Mouse (Mus musculus) forebrain, postnatal 0 days (tissue): ENCODE data around the gene Tmem161a. TPM values are rescaled to one million over a fixed set of nuclear protein-coding genes. Genes with fewer than 3 reads are reported as not detected.

ENCODE experiments used
- ATAC-seq: fragments of 200-750 bp; cut with Nextera tagmentation; 2 replicates; pipeline ENCODE4 v1.8.0; 2017; ENCODE audit warnings: mild to moderate bottlenecking, moderate library complexity
- DNase-seq: peaks from one replicate; pipeline ENCODE4 v3.0.0-alpha.2; 2015
- H3K27ac ChIP-seq: fragments of 300-500 bp; sonication (generic); 2 replicates; pipeline ENCODE4 v1.5.1; 2014; ENCODE audit warnings: low read depth, mild to moderate bottlenecking, antibody characterized with exemption, low read length, moderate library complexity, mixed read lengths
- H3K27me3 ChIP-seq: fragments of 300-500 bp; sonication (generic); 2 replicates; pipeline ENCODE4 v1.6.1; 2014; ENCODE audit warnings: mild to moderate bottlenecking, low read length, mixed read lengths; ENCODE audit not compliant: insufficient read depth
- H3K36me3 ChIP-seq: fragments of 300-500 bp; sonication (generic); 2 replicates; pipeline ENCODE4 v1.6.1; 2014; ENCODE audit warnings: mild to moderate bottlenecking, moderate library complexity; ENCODE audit not compliant: insufficient read depth
- H3K4me1 ChIP-seq: fragments of 300-500 bp; sonication (generic); 2 replicates; pipeline ENCODE4 v1.6.1; 2014; ENCODE audit warnings: antibody characterized with exemption; ENCODE audit not compliant: insufficient read depth
- H3K4me2 ChIP-seq: fragments of 300-500 bp; sonication (generic); 2 replicates; pipeline ENCODE4 v1.6.1; 2014; ENCODE audit warnings: low read depth, mild to moderate bottlenecking, moderate library complexity
- H3K4me3 ChIP-seq: fragments of 300-500 bp; sonication (generic); 2 replicates; pipeline ENCODE4 v1.5.1; 2014; ENCODE audit warnings: low read depth, low read length, mixed read lengths
- H3K9ac ChIP-seq: fragments of 300-500 bp; sonication (generic); 2 replicates; pipeline ENCODE4 v1.6.1; 2014; ENCODE audit warnings: mild to moderate bottlenecking
- H3K9me3 ChIP-seq: fragments of 300-500 bp; sonication (generic); 2 replicates; pipeline ENCODE4 v1.6.1; 2016; ENCODE audit warnings: low read length
- CTCF ChIP-seq: sonication (generic); IDR thresholded peaks from 2 replicates; pipeline ENCODE4 v1.5.1; 2016; ENCODE audit warnings: antibody characterized with exemption, control low read depth, low read depth
- WGBS: fragments of 180-500 bp; shearing (Covaris S2); extraction: QIAGEN DNeasy Blood & Tissue Kit; methylation state at CpG from one replicate; pipeline ENCODE4 v1.1.7; 2014; 5-methylcytosine and 5-hydroxymethylcytosine counted together
- polyA plus RNA-seq: library from polyadenylated mRNA; unstranded; fragments of >200 nt; fragmentation: Nextera tagmentation; extraction: Ambion mirVana; gene quantifications from 2 replicates; pipeline ENCODE4 v1.2.1, GENCODE M21; 2015
- total RNA-seq: library from RNA; depleted of rRNA; stranded (reverse); fragments of >200 nt; gene quantifications from 2 replicates; pipeline ENCODE4 v1.2.3, GENCODE M21; 2014

Gene Tmem161a
- total and polyA plus RNA-seq, 2 experiments from 2014 or later, result 52.7 to 60.7 TPM

DNA sequence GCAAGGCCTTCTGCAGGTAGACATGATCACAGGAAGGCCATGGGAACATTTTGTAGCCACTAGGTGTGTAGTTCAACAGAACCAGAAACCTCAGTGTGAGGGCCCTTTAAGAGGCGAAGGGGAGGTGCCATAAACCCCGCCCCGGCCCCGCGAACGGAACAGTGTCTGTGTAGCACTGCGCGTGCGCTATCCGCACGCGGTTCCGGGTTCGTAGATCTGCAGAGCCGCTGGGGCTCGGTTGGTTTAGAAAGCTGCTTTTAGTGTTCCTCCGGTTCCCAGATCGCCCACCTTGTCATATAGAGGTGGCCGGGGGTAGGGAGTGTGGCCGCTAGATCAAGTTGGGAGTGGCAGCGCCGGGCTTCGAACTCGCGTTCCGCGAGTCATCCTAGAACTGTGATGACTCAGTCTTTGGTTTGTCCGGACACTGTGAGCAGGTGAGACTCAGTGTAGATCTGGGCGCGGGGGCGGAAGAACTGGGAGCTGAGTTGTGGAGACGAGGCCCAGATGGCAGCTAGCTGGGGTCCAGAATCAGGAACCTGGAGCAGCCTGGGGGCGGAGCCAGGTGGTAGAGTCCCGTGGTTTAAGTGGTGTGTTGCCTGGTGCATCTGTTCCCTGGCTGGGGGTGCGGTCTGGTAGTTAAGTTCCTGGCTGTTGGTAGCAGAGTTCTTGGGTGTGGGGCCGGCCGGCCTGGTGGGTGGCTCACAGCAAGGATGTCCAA, 40.8 kb upstream of the Tmem161a start, which contains the start of gene Nr2c2ap:
Gene Nr2c2ap, plus strand, starts transcription at position 168 of the 718 bp plus-strand sequence.
- ATAC-seq (peak; percentile 90), DNase-seq (peak; percentile 93)
- peaks cover 32% of the 10 kb centered on the region; the same call in 1 of the 2 replicates for H3K36me3 ChIP-seq
- peak within 1 kb of the TSS; percentile 64 for H3K27ac ChIP-seq
- H3K4me1 ChIP-seq, result peaks cover 3% of the 10 kb centered on the region; the same call in 1 of the 2 replicates
- H3K27me3 ChIP-seq, result no peaks in the 10 kb centered on the region
- H3K9ac ChIP-seq, result peak within 1 kb of the TSS; percentile 69
- H3K9me3 ChIP-seq, result no peaks in the 10 kb centered on the region
- peak within 1 kb of the TSS; percentile 83 for H3K4me2 ChIP-seq
- H3K4me3 ChIP-seq, result peak within 1 kb of the TSS; percentile 72
- whole genome bisulfite sequencing, result 1% methylated on average over 37 of the region's 37 CpGs
- TF ChIP-seq CTCF, result peak; percentile 46

DNA sequence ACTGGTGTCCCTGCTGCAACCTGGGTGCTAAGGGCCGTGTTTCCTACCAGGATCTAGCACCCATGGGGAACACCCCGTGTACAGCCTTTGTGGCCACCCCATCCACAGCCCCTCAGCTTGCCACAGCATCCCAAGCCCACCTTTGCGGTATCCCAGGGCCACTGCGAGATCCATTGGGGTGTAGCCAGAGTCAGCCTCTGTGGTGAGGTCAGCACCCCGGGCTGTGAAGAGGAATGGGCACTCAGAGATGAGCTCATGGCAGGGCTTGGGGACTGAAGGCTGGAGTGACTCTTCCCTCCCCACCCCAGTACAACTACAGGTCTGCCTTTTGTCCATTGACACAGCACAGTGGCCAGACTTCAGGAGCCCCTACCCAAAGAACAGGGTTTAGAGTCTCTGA, 38.1 kb upstream of the Tmem161a start:
- no peaks in the 10 kb centered on the region for H3K27me3 ChIP-seq
- peaks cover 35% of the 10 kb centered on the region; the same call in 1 of the 2 replicates for H3K36me3 ChIP-seq
- ATAC-seq (no peak), DNase-seq (no peak)
- no peak for TF ChIP-seq CTCF
- no peak overlapping the region for H3K4me3 ChIP-seq
- H3K27ac ChIP-seq, result no peak overlapping the region
- H3K9me3 ChIP-seq, result no peaks in the 10 kb centered on the region
- peaks cover 11% of the 10 kb centered on the region for H3K4me1 ChIP-seq
- 90% methylated on average over 5 of the region's 5 CpGs for WGBS
- H3K4me2 ChIP-seq, result no peak overlapping the region
- no peak overlapping the region for H3K9ac ChIP-seq

DNA sequence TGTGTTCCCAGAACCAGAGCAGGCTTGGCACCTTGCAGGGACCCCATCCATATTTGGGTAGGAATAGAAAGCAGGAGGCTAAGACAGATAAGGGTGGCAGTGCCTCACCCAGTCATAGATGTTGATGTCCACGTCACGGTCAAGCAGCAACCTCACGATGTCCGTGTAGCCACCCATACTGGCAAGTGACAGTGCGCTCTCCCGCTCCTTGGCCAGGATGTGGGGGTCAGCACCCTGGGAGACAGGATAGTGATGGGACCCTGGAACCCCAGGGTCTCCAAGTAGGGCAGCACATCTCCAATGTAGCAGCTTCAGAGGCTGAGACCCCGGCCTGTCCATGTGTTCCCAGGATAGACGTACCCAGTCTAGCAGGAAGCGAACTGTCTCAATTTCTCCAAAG, 37.2 kb upstream of the Tmem161a start:
- no peak overlapping the region for H3K27ac ChIP-seq
- no peaks in the 10 kb centered on the region for H3K9me3 ChIP-seq
- 93% methylated on average over 9 of the region's 9 CpGs for WGBS
- H3K9ac ChIP-seq, result no peak overlapping the region
- H3K36me3 ChIP-seq, result peaks cover 35% of the 10 kb centered on the region; the same call in 1 of the 2 replicates
- H3K4me3 ChIP-seq, result no peak overlapping the region
- ATAC-seq (no peak), DNase-seq (no peak)
- no peak for TF ChIP-seq CTCF
- H3K4me2 ChIP-seq, result no peak overlapping the region
- H3K27me3 ChIP-seq, result no peaks in the 10 kb centered on the region
- H3K4me1 ChIP-seq, result peaks cover 11% of the 10 kb centered on the region

DNA sequence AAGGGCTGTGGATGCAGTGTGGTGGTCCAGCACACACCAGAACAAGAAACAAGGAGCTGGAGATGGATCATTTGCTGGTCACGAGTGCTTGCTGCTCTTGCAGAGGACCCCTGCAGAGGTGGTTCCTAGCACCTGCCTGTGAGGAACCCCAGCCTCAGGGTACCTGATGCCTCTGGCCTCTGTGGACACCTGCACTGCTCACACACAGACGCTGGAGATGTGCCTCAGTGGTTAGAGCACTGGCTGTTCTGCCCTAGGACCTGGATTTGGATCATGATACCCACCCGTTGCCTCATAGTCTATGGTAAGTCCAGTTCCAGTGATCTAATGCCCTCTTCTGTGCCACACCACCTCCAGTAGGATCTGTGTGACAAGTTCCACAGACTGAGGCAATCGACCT, 35.6 kb upstream of the Tmem161a start:
- ATAC-seq, result no peak
- H3K9me3 ChIP-seq, result no peaks in the 10 kb centered on the region
- 94% methylated on average over 4 of the region's 4 CpGs for WGBS

DNA sequence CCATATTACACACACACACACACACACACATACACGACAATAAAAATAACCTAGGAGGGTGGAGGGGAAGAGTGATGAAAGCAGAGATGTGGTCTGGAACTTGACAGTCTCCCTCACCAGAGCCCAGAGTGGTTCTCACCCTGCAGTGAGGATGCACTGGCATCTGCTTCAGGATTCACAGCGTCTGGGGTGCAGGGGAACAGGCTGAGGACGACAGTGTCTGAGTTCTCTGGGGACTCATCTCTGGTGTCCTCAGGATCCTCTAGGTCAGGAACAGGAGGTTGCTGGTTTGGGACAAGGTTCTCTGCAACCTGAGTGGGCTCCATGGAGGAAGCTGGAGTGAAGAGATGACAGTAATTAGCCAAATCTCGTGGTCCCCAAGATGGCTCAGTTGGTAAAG, 34.3 kb upstream of the Tmem161a start:
- ATAC-seq (no peak), DNase-seq (no peak)
- H3K27me3 ChIP-seq, result no peaks in the 10 kb centered on the region
- no peaks in the 10 kb centered on the region for H3K9me3 ChIP-seq
- no peak overlapping the region; the same call in 1 of the 2 replicates for H3K9ac ChIP-seq
- H3K4me2 ChIP-seq, result peak overlapping the region; percentile 67; the same call in 1 of the 2 replicates
- peaks cover 16% of the 10 kb centered on the region for H3K4me1 ChIP-seq
- H3K27ac ChIP-seq, result no peak overlapping the region
- peaks cover 32% of the 10 kb centered on the region; the same call in 1 of the 2 replicates for H3K36me3 ChIP-seq
- H3K4me3 ChIP-seq, result no peak overlapping the region
- no peak for TF ChIP-seq CTCF
- WGBS, result 84% methylated on average over 4 of the region's 4 CpGs

More for the DNA sequence above, 35.6 kb upstream of the Tmem161a start:
- TF ChIP-seq CTCF, result no peak
- no peak overlapping the region for H3K27ac ChIP-seq
- DNase-seq, result no peak
- peaks cover 35% of the 10 kb centered on the region; the same call in 1 of the 2 replicates for H3K36me3 ChIP-seq
- H3K4me1 ChIP-seq, result peaks cover 16% of the 10 kb centered on the region
- H3K9ac ChIP-seq, result no peak overlapping the region
- H3K27me3 ChIP-seq, result no peaks in the 10 kb centered on the region
- H3K4me3 ChIP-seq, result no peak overlapping the region
- H3K4me2 ChIP-seq, result no peak overlapping the region

DNA sequence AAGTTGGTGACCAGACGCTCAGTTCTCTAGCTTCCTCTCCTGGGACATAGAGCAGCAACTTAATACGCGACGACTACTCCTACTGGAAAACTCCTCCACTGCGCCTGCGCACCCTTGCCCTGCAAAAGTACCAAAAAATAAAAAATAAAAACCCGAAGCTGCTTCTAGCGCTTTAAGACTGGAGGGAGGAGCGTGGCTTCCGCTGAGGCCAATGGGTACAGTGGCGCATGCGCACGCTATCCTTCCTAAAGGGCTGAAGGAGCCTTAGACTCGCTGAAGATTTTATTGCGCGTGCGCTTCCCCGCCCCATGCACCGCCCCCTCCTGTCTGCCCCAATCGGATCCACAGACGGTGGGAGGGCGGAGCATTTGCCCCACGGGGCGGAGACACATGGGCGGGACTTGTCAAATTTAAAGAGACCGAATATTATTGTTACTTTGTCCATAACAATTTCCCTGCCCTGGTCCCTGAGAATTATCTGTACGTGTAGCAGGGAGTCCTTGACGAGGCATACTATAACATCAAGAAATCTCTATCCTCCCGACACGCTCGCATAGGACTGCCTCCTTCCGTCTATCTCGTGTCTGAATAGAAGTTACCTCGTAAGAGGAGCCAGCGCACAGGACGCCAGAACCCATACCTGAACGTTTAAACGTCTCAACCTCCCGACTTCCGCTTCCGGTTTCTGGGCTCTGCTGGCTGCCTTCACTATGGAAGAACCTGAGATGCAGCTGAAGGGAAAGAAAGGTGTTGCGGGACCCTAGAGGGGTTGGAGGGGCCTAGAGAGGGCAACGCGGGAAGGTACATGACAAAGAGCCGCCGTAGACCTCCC, 32.9 kb upstream of the Tmem161a start, which contains the start of the genes Rfxank, Borcs8 and Mef2b:
Gene Rfxank, minus strand, starts transcription at position 129 of the 832 bp plus-strand sequence.
Gene Borcs8, plus strand, starts transcription at position 474 of the 832 bp plus-strand sequence.
Gene Mef2b, plus strand, starts transcription at position 686 of the 832 bp plus-strand sequence.
- peaks cover 22% of the 10 kb centered on the region; the same call in 1 of the 2 replicates for H3K36me3 ChIP-seq
- H3K4me3 ChIP-seq, result peak within 1 kb of the TSS; percentile 75
- WGBS, result under 1% methylated on average over 46 of the region's 46 CpGs
- peak within 1 kb of the TSS; percentile 67 for H3K4me2 ChIP-seq
- peaks cover 16% of the 10 kb centered on the region for H3K4me1 ChIP-seq
- ATAC-seq (peak; percentile 98), DNase-seq (peak; percentile 100)
- peak within 1 kb of the TSS; percentile 83 for H3K9ac ChIP-seq
- TF ChIP-seq CTCF, result no peak
- H3K27me3 ChIP-seq, result no peaks in the 10 kb centered on the region
- peak within 1 kb of the TSS; percentile 89 for H3K27ac ChIP-seq
- no peaks in the 10 kb centered on the region for H3K9me3 ChIP-seq
